Mouse (Mus musculus) heart, postnatal 0 days (tissue): Measurements from ENCODE around the gene Gas2l2.

Experiments
- CTCF ChIP-seq: IDR thresholded peaks from 2 replicates; pipeline ENCODE4 v1.5.1; 2016; ENCODE audit warnings: antibody characterized with exemption, control low read depth, low read depth
- EP300 ChIP-seq: IDR thresholded peaks from 2 replicates; pipeline ENCODE4 v1.6.1; 2016; ENCODE audit warnings: antibody characterized with exemption, low read depth

- no peak for TF ChIP-seq CTCF
- no peak for TF ChIP-seq EP300
Measured at GRCm38 (mm10) chr11:83417708-83418107, 11.5 kb downstream of the Gas2l2 start.
